Comparison of ENCODE assay signal across 8 mouse cellular contexts in the genomic region with DNA sequence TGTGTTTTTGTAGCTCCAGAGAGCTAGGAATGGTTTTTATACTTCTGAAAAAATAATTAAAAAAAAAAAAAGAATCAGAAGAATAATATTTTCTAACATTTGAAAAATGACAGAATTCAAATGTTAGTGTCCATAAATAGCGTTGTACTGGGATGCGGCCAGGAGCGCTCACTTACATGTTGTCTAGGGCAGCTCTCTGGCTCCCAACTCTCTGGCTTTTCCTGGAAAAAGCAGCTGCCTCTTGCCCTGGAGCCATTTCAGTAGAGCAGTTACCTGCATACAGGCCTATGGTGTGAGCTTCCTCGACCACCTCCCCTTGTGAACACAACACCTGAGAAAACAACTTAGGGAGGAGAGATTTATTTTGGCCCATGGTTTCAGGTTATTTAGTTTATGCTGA.
"Had no signal": no experiment of that assay in that cellular context is flagged by ENCODE, and none has a peak within 500 bp of the region (broad histone marks: within the 10 kb centered on the region; RNA-seq: fewer than 3 reads in every experiment).

No protein-coding gene starts in this region.

- H3K9me3 ChIP-seq: limb, embryonic 10.5 days; midbrain, embryonic 13.5 days had no signal

- ATAC-seq: lung, postnatal 0 days; midbrain, embryonic 13.5 days had no signal

- H3K27ac ChIP-seq: left cerebral cortex, adult 2 months; limb, embryonic 10.5 days; liver, embryonic 14.5 days; midbrain, embryonic 13.5 days had no signal

- DNase-seq: kidney, adult 9 months; lung, adult 2 months; right cerebral cortex, postnatal 14 days had no signal

- H3K27me3 ChIP-seq: midbrain, embryonic 13.5 days had no signal

- H3K9ac ChIP-seq: liver, embryonic 14.5 days; midbrain, embryonic 13.5 days had no signal

- H3K36me3 ChIP-seq: limb, embryonic 10.5 days; midbrain, embryonic 13.5 days had no signal

- H3K4me3 ChIP-seq: left cerebral cortex, adult 2 months; limb, embryonic 10.5 days; midbrain, embryonic 13.5 days had no signal

- H3K4me2 ChIP-seq: midbrain, embryonic 13.5 days had no signal
